In the genomic region with DNA sequence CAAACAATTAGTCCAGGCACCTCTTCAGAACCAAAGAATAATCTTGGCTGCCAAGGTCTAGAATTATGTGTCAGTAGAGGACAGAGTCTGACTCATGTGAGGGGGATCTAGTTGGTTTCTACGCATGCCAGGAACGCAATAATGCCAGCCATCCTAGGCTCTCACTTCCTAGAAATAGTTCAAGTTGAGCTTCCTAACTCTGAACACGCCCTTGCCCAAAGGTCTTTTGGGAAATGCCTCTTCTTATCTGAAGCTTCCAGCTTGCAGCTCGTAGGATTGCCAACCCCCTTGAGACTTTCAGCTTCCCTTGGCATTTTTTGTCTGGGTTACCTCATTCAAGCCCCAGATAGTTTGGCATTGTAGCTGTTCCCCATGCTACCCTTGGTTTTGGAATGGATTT, we compare ENCODE assay signal across 20 mouse cellular contexts.
A peak's percentile ranks its signal among the peaks of the same experiment; 100 is the strongest.
DNase-seq lines count a peak whose midpoint lies in the region; ATAC-seq and TF ChIP-seq lines count a peak whose summit lies in the region.
"Had no signal": no experiment of that assay in that cellular context is flagged by ENCODE, and none has a peak within 500 bp of the region (broad histone marks: within the 10 kb centered on the region; RNA-seq: fewer than 3 reads in every experiment).

No protein-coding gene starts in this region.

- intact Hi-C loops in left cerebral cortex, postnatal 4 days (cut with DNase I), result no loop called here

- no peak for DNase-seq in stomach, postnatal 0 days (ENCODE audit: low spot score)
- DNase-seq in neural tube, embryonic 10.5 days (ENCODE audit: extremely low spot score, low spot score), result no peak
- no peak for DNase-seq in left cerebral cortex, postnatal 4 days
- DNase-seq in thymus, postnatal 0 days (ENCODE audit: low spot score), result no peak
- DNase-seq: adrenal gland, postnatal 25 days; cerebellum, adult 8-10 months; gastrocnemius, postnatal 14 days; kidney, adult 11 months; retina, postnatal 1 day had no signal

- no peak overlapping the region for H3K4me3 ChIP-seq in stomach, embryonic 15.5 days (replicated peaks)
- no peak overlapping the region for H3K4me3 ChIP-seq in stomach, postnatal 0 days (ENCODE audit: low read depth, low read length)
- peak overlapping the region; percentile 33 for H3K4me3 ChIP-seq in erythroblast, embryonic 14.5 days (replicated peaks)
- no peak overlapping the region; the same call in 1 of the 2 replicates for H3K4me3 ChIP-seq in liver, embryonic 15.5 days (replicated peaks)
- H3K4me3 ChIP-seq: embryonic facial prominence, embryonic 10.5 days; heart, embryonic 15.5 days; limb, embryonic 15.5 days; megakaryocyte, embryonic 14.5 days had no signal

- no peaks in the 10 kb centered on the region for H3K27me3 ChIP-seq in stomach, embryonic 15.5 days (replicated peaks)
- H3K27me3 ChIP-seq in stomach, postnatal 0 days (ENCODE audit: control insufficient read depth, insufficient read depth, low read length), result no peaks in the 10 kb centered on the region
- H3K27me3 ChIP-seq in erythroblast, embryonic 14.5 days (ENCODE audit: control insufficient read depth), result no peaks in the 10 kb centered on the region
- no peaks in the 10 kb centered on the region for H3K27me3 ChIP-seq in liver, embryonic 15.5 days
- H3K27me3 ChIP-seq: heart, embryonic 15.5 days; limb, embryonic 15.5 days; megakaryocyte, embryonic 14.5 days had no signal

- WGBS in stomach, embryonic 15.5 days, result 78% methylated on average over 4 of the region's 4 CpGs
- WGBS in stomach, postnatal 0 days, result 82% methylated on average over 4 of the region's 4 CpGs
- 25% methylated on average over 4 of the region's 4 CpGs for WGBS in liver, embryonic 15.5 days (ENCODE audit: insufficient replicate concordance)

- no peak overlapping the region for H3K4me2 ChIP-seq in stomach, embryonic 15.5 days
- no peak overlapping the region for H3K4me2 ChIP-seq in stomach, postnatal 0 days (replicated peaks; ENCODE audit: low read depth)
- H3K4me2 ChIP-seq in liver, embryonic 15.5 days, result peak overlapping the region; percentile 50
- H3K4me2 ChIP-seq: heart, embryonic 15.5 days; limb, embryonic 15.5 days had no signal

- H3K9me3 ChIP-seq in stomach, embryonic 15.5 days, result no peaks in the 10 kb centered on the region
- H3K9me3 ChIP-seq in stomach, postnatal 0 days (ENCODE audit: control insufficient read depth, low read length), result no peaks in the 10 kb centered on the region
- H3K9me3 ChIP-seq in erythroblast, embryonic 14.5 days (ENCODE audit: control insufficient read depth, low read length), result 0 out of 2 replicates have a peak, but pooled peaks cover 2% of the 10 kb centered on the region
- H3K9me3 ChIP-seq in liver, embryonic 15.5 days (replicated peaks), result no peaks in the 10 kb centered on the region
- H3K9me3 ChIP-seq: heart, embryonic 15.5 days; limb, embryonic 15.5 days had no signal

- no peak overlapping the region for H3K9ac ChIP-seq in stomach, embryonic 15.5 days
- H3K9ac ChIP-seq in stomach, postnatal 0 days (ENCODE audit: low read length), result no peak overlapping the region
- no peak overlapping the region for H3K9ac ChIP-seq in liver, embryonic 15.5 days
- H3K9ac ChIP-seq: heart, embryonic 15.5 days; limb, embryonic 15.5 days had no signal

- no peak for TF ChIP-seq EP300 in stomach, postnatal 0 days (optimal IDR thresholded peaks at IDR 0.05)

- no peak for TF ChIP-seq CTCF in stomach, postnatal 0 days (IDR thresholded peaks at IDR 0.05; ENCODE audit: low read depth)

- no peaks in the 10 kb centered on the region for H3K36me3 ChIP-seq in stomach, embryonic 15.5 days
- H3K36me3 ChIP-seq in stomach, postnatal 0 days (ENCODE audit: control insufficient read depth, insufficient read depth, low read length), result no peaks in the 10 kb centered on the region
- H3K36me3 ChIP-seq in erythroblast, embryonic 14.5 days (ENCODE audit: control insufficient read depth), result no peaks in the 10 kb centered on the region
- no peaks in the 10 kb centered on the region for H3K36me3 ChIP-seq in liver, embryonic 15.5 days (replicated peaks)
- H3K36me3 ChIP-seq: embryonic facial prominence, embryonic 10.5 days; heart, embryonic 15.5 days; limb, embryonic 15.5 days had no signal

- peak; percentile 71; the same call in 1 of the 2 replicates for ATAC-seq in stomach, embryonic 15.5 days (ENCODE audit: insufficient read depth, low FRiP score, low read depth)
- ATAC-seq in stomach, postnatal 0 days (ENCODE audit: low FRiP score, low TSS enrichment), result no peak
- ATAC-seq in liver, embryonic 15.5 days (ENCODE audit: insufficient read depth), result peak; percentile 93
- ATAC-seq: forebrain, embryonic 14.5 days; hindbrain, embryonic 16.5 days; lung, postnatal 0 days had no signal

- H3K4me1 ChIP-seq in stomach, embryonic 15.5 days, result no peaks in the 10 kb centered on the region
- no peaks in the 10 kb centered on the region for H3K4me1 ChIP-seq in stomach, postnatal 0 days (replicated peaks; ENCODE audit: control insufficient read depth, insufficient read depth)
- H3K4me1 ChIP-seq in erythroblast, embryonic 14.5 days (ENCODE audit: control insufficient read depth), result peaks cover 49% of the 10 kb centered on the region
- H3K4me1 ChIP-seq in liver, embryonic 15.5 days (replicated peaks), result peaks cover 35% of the 10 kb centered on the region
- H3K4me1 ChIP-seq: heart, embryonic 15.5 days had no signal

- H3K27ac ChIP-seq in stomach, embryonic 15.5 days, result no peak overlapping the region
- no peak overlapping the region for H3K27ac ChIP-seq in stomach, postnatal 0 days (replicated peaks)
- peak overlapping the region; percentile 89 for H3K27ac ChIP-seq in liver, embryonic 15.5 days (replicated peaks)
- H3K27ac ChIP-seq: embryonic facial prominence, embryonic 10.5 days; heart, embryonic 15.5 days; kidney, postnatal 0 days; limb, embryonic 15.5 days had no signal
